28 mouse cellular contexts compared by ENCODE assay signal in genomic region chr9:37638721-37639120, GRCm38 (mm10). TPM values are rescaled to one million over a fixed set of nuclear protein-coding genes. Genes with fewer than 3 reads are reported as not detected.
DNase-seq lines count a peak whose midpoint lies in the region; ATAC-seq and TF ChIP-seq lines count a peak whose summit lies in the region.
"Had no signal": no experiment of that assay in that cellular context is flagged by ENCODE, and none has a peak within 500 bp of the region (broad histone marks: within the 10 kb centered on the region; RNA-seq: fewer than 3 reads in every experiment).

No protein-coding gene starts in this region.

- H3K4me3 ChIP-seq in lung, embryonic 14.5 days (ENCODE audit: low read depth, low read length), result no peak overlapping the region
- no peak overlapping the region for H3K4me3 ChIP-seq in lung, embryonic 16.5 days (ENCODE audit: low read length)
- H3K4me3 ChIP-seq: embryonic facial prominence, embryonic 13.5 days; embryonic facial prominence, embryonic 15.5 days; erythroblast, embryonic 14.5 days; forebrain, embryonic 10.5 days; forebrain, embryonic 12.5 days had no signal

- ATAC-seq in lung, embryonic 14.5 days (ENCODE audit: insufficient read depth), result peak; percentile 77
- peak; percentile 86 for ATAC-seq in lung, embryonic 16.5 days (ENCODE audit: low read depth)
- ATAC-seq: forebrain, embryonic 14.5 days; forebrain, embryonic 16.5 days had no signal

- intact Hi-C loops in left cerebral cortex, postnatal 14 days (cut with DNase I), result no loop called here

- H3K9me3 ChIP-seq in lung, embryonic 14.5 days (ENCODE audit: low read depth, low read length), result no peaks in the 10 kb centered on the region
- no peaks in the 10 kb centered on the region for H3K9me3 ChIP-seq in lung, embryonic 16.5 days (ENCODE audit: control insufficient read depth, low read length)
- H3K9me3 ChIP-seq: embryonic facial prominence, embryonic 13.5 days; embryonic facial prominence, embryonic 15.5 days; forebrain, embryonic 10.5 days; forebrain, embryonic 12.5 days had no signal

- H3K36me3 ChIP-seq in lung, embryonic 14.5 days (ENCODE audit: insufficient read depth), result no peaks in the 10 kb centered on the region
- no peaks in the 10 kb centered on the region for H3K36me3 ChIP-seq in lung, embryonic 16.5 days (ENCODE audit: control insufficient read depth, insufficient read depth, low read length)
- H3K36me3 ChIP-seq: embryonic facial prominence, embryonic 13.5 days; embryonic facial prominence, embryonic 15.5 days; forebrain, embryonic 10.5 days; forebrain, embryonic 12.5 days had no signal

- H3K27ac ChIP-seq in lung, embryonic 14.5 days (ENCODE audit: low read depth), result no peak overlapping the region
- peak overlapping the region; percentile 48 for H3K27ac ChIP-seq in lung, embryonic 16.5 days (ENCODE audit: low read length)
- H3K27ac ChIP-seq: embryonic facial prominence, embryonic 13.5 days; embryonic facial prominence, embryonic 15.5 days; forebrain, embryonic 10.5 days; forebrain, embryonic 12.5 days had no signal

- H3K27me3 ChIP-seq in lung, embryonic 14.5 days (ENCODE audit: insufficient read depth, low read length), result no peaks in the 10 kb centered on the region
- no peaks in the 10 kb centered on the region for H3K27me3 ChIP-seq in lung, embryonic 16.5 days (ENCODE audit: control insufficient read depth, insufficient read depth, low read depth, low read length)
- H3K27me3 ChIP-seq: embryonic facial prominence, embryonic 13.5 days; embryonic facial prominence, embryonic 15.5 days; forebrain, embryonic 12.5 days had no signal

- 42% methylated on average over 3 of the region's 3 CpGs for WGBS in lung, embryonic 14.5 days
- 46% methylated on average over 3 of the region's 3 CpGs for WGBS in lung, embryonic 16.5 days

- H3K4me2 ChIP-seq in lung, embryonic 14.5 days, result no peak overlapping the region
- H3K4me2 ChIP-seq in lung, embryonic 16.5 days (ENCODE audit: low read depth, low read length), result no peak overlapping the region
- H3K4me2 ChIP-seq: embryonic facial prominence, embryonic 13.5 days; embryonic facial prominence, embryonic 15.5 days; forebrain, embryonic 12.5 days had no signal

- H3K9ac ChIP-seq in lung, embryonic 14.5 days, result no peak overlapping the region
- H3K9ac ChIP-seq in lung, embryonic 16.5 days (ENCODE audit: low read length), result no peak overlapping the region
- H3K9ac ChIP-seq: embryonic facial prominence, embryonic 13.5 days; embryonic facial prominence, embryonic 15.5 days; forebrain, embryonic 12.5 days had no signal

- H3K4me1 ChIP-seq in lung, embryonic 14.5 days (ENCODE audit: insufficient read depth), result no peaks in the 10 kb centered on the region
- peaks cover 17% of the 10 kb centered on the region; the same call in 1 of the 2 replicates for H3K4me1 ChIP-seq in lung, embryonic 16.5 days (replicated peaks; ENCODE audit: control insufficient read depth, insufficient read depth, low read length)
- H3K4me1 ChIP-seq: embryonic facial prominence, embryonic 13.5 days; embryonic facial prominence, embryonic 15.5 days; forebrain, embryonic 10.5 days; forebrain, embryonic 12.5 days had no signal

- DNase-seq in lung, embryonic 14.5 days, result peak; percentile 71
- no peak for DNase-seq in lung, postnatal 25 days (ENCODE audit: low spot score)
- no peak for DNase-seq in lung, adult 18-20 months
- DNase-seq in lung, postnatal 10 days, result peak; percentile 13
- no peak for DNase-seq in lung, postnatal 14 days
- DNase-seq in brain, adult 2 months (ENCODE audit: low read depth, low spot score), result peak; percentile 31
- no peak for DNase-seq in left cerebral cortex, postnatal 14 days (ENCODE audit: low spot score in 2 of 2)
- DNase-seq: adrenal gland, adult 8-10 months; adrenal gland, postnatal 14 days; adrenal gland, postnatal 36 days; cerebellum, adult 11 months; cerebellum, adult 18-20 months; cerebellum, adult 8-10 months; cerebellum, adult 9-11 months; cerebellum, postnatal 14 days; cerebellum, postnatal 36 days; embryo, embryonic 11 days had no signal

- TF ChIP-seq CTCF in lung, embryonic 14.5 days (IDR thresholded peaks at IDR 0.05; ENCODE audit: low read depth), result no peak

RNA-seq across cellular contexts. Expression of gene Tbrg1, which starts 18.4 kb away (rescaled TPM):
- polyA plus RNA-seq in lung, embryonic 14.5 days (2014; fragmentation: Nextera tagmentation; extraction: Ambion mirVana), result 128 and 139 TPM in 2 replicates
- polyA plus RNA-seq in lung, embryonic 16.5 days (2015; fragmentation: Nextera tagmentation; extraction: Ambion mirVana), result 134 and 139 TPM in 2 replicates
- total RNA-seq in left cerebral cortex, postnatal 14 days (2021), result 10 to 100 TPM; 52.8 to 59.8 TPM

RNA-seq across cellular contexts. Expression of gene Spa17, which starts 25.2 kb away (rescaled TPM):
- 7.1 and 7.5 TPM in 2 replicates for polyA plus RNA-seq in lung, embryonic 14.5 days (2014; fragmentation: Nextera tagmentation; extraction: Ambion mirVana)
- 11.8 and 13.8 TPM in 2 replicates for polyA plus RNA-seq in lung, embryonic 16.5 days (2015; fragmentation: Nextera tagmentation; extraction: Ambion mirVana)
- 1 to 10 TPM; 1.3 TPM for total RNA-seq in left cerebral cortex, postnatal 14 days (2021)

RNA-seq across cellular contexts. Expression of gene Panx3, which starts 30.3 kb away (rescaled TPM):
- polyA plus RNA-seq in lung, embryonic 14.5 days (2014; fragmentation: Nextera tagmentation; extraction: Ambion mirVana), result not detected in 2 replicates
- polyA plus RNA-seq in lung, embryonic 16.5 days (2015; fragmentation: Nextera tagmentation; extraction: Ambion mirVana), result 1.0 TPM in 1 of 2 replicates, not detected in the other
- total RNA-seq in left cerebral cortex, postnatal 14 days (2021), result not detected
- total RNA-seq: adrenal gland, adult 18-20 months; common myeloid progenitor, adult 5-6 weeks had no signal
- polyA plus RNA-seq: C2C12; erythroblast, embryonic 14.5 days; forebrain, embryonic 10.5 days; forebrain, embryonic 14.5 days; forebrain, embryonic 16.5 days had no signal

Comparison
In these comparisons a context has a peak if more than half of its experiments do, and no peak if none do; other contexts are left out.
1. DNase-seq: peak in lung, embryonic 14.5 days (single experiment), lung, postnatal 10 days (single experiment) and brain, adult 2 months (single experiment); none in lung, postnatal 25 days (single experiment), lung, adult 18-20 months (0 of 2), lung, postnatal 14 days (single experiment) and left cerebral cortex, postnatal 14 days (0 of 2).